Mouse (Mus musculus) gastrocnemius, adult 8-10 months (tissue): ENCODE results near the gene Elavl3. TPM values are rescaled to one million over a fixed set of nuclear protein-coding genes. Genes with fewer than 3 reads are reported as not detected.

Experiments
- total RNA-seq, 4 experiments: library from RNA; stranded (reverse); gene quantifications; 2 replicates each; pipeline ENCODE4 v1.2.4; 2022

Elavl3 gene
- total RNA-seq, 4 experiments from 2014 or later = 0.08 TPM; not detected in 3

Other genes with a start within 250 kb of the Elavl3 start
- not detected for gene Angptl8, start 216.5 kb downstream of the Elavl3 start, total RNA-seq
- gene Dock6, start 199.4 kb downstream of the Elavl3 start, total RNA-seq = 1 to 10 TPM; 4.7 to 8.3 (median 5.2) TPM
- 1 to 10 TPM; 2.3 to 6.0 (median 2.9) TPM for gene Rab3d, start 133.8 kb downstream of the Elavl3 start, total RNA-seq
- gene Ccdc159, start 124.6 kb downstream of the Elavl3 start, total RNA-seq = under 1 TPM in 1 of 4 experiments, not detected in 3; 0.38 TPM
- 10 to 100 TPM; 11.1 to 13.9 (median 13.1) TPM for gene Tmem205, start 124.5 kb downstream of the Elavl3 start, total RNA-seq
- 1 to 10 TPM in 1 of 4 experiments, under 1 TPM in 3; 0.36 to 1.1 (median 0.60) TPM for gene Plppr2, start 115.0 kb downstream of the Elavl3 start, total RNA-seq
- gene Swsap1, start 96.3 kb downstream of the Elavl3 start, total RNA-seq = 1 to 10 TPM; 2.4 to 3.0 (median 2.7) TPM
- gene Epor, start 88.5 kb downstream of the Elavl3 start, total RNA-seq = under 1 TPM in 2 of 4 experiments, not detected in 2; 0.17 to 0.31 TPM
- under 1 TPM; 0.27 to 0.88 (median 0.63) TPM for gene Rgl3, start 62.6 kb downstream of the Elavl3 start, total RNA-seq
- gene Ccdc151, start 49.4 kb downstream of the Elavl3 start, total RNA-seq = not detected
- 10 to 100 TPM; 25.3 to 27.8 (median 26.4) TPM for gene Prkcsh, start 49.2 kb downstream of the Elavl3 start, total RNA-seq
- gene Gm49318, start 19.2 kb upstream of the Elavl3 start, total RNA-seq = not detected
- gene Zfp653, start 19.4 kb upstream of the Elavl3 start, total RNA-seq = 1 to 10 TPM; 3.2 to 5.8 (median 4.1) TPM
- 100 to 1,000 TPM in 1 of 4 experiments, 10 to 100 TPM in 3; 79.8 to 101 (median 93.0) TPM for gene Ecsit, start 33.4 kb upstream of the Elavl3 start, total RNA-seq
- 1 to 10 TPM; 1.7 to 4.9 (median 2.1) TPM for gene Cnn1, start 47.2 kb upstream of the Elavl3 start, total RNA-seq
- 10 to 100 TPM; 37.2 to 44.8 (median 43.2) TPM for gene Elof1, start 65.1 kb upstream of the Elavl3 start, total RNA-seq
- 1 to 10 TPM in 2 of 4 experiments, under 1 TPM in 2; 0.17 to 2.9 (median 1.4) TPM for gene Acp5, start 83.7 kb upstream of the Elavl3 start, total RNA-seq
- 10 to 100 TPM; 30.6 to 39.5 (median 34.8) TPM for gene Pigyl, start 104.8 kb upstream of the Elavl3 start, total RNA-seq
- not detected for gene Zfp872, start 136.1 kb upstream of the Elavl3 start, total RNA-seq
- 1 to 10 TPM; 4.7 to 7.5 (median 6.8) TPM for gene Zfp809, start 173.7 kb upstream of the Elavl3 start, total RNA-seq
- not detected for gene Zfp599, start 207.9 kb upstream of the Elavl3 start, total RNA-seq